Mouse (Mus musculus) ES-E14 (cell line): ENCODE results near the gene Ide. TPM values are rescaled to one million over a fixed set of nuclear protein-coding genes. Genes with fewer than 3 reads are reported as not detected.

Experiments used
- DNase-seq: peaks from one replicate; pipeline ENCODE4 v3.0.0-alpha.2; 2013; ENCODE audit warnings: low read depth, low spot score
- H3K27ac ChIP-seq: 2 replicates; pipeline ENCODE4 v1.5.1; 2012; ENCODE audit warnings: low read depth, mild to moderate bottlenecking, low read length, moderate library complexity, mixed read lengths; ENCODE audit not compliant: poor library complexity, insufficient read depth, severe bottlenecking
- H3K36me3 ChIP-seq: 2 replicates; pipeline ENCODE4 v1.6.1; 2012; ENCODE audit warnings: mild to moderate bottlenecking, low read length, moderate library complexity, mixed read lengths; ENCODE audit not compliant: control insufficient read depth, poor library complexity, insufficient read depth, severe bottlenecking
- H3K4me1 ChIP-seq, 2 experiments: fragments of 150-350 bp in 1 of 2; sonication (generic) in 1 of 2; 2 replicates each; pipeline ENCODE4 v1.6.1; 2012; ENCODE audit warnings: low read length in 2 of 2, mild to moderate bottlenecking in 1 of 2, mixed read lengths in 1 of 2; ENCODE audit not compliant: control insufficient read depth in 2 of 2, insufficient read depth in 2 of 2, poor library complexity in 1 of 2
- H3K4me3 ChIP-seq, 2 experiments: fragments of 150-350 bp in 1 of 2; sonication (generic) in 1 of 2; 2 replicates each; pipeline ENCODE4 v1.5.1; 2012; ENCODE audit warnings: low read length in 2 of 2, low read depth in 1 of 2, mild to moderate bottlenecking in 1 of 2, mixed read lengths in 1 of 2; ENCODE audit not compliant: insufficient read depth in 1 of 2, poor library complexity in 1 of 2, severe bottlenecking in 1 of 2
- H3K9ac ChIP-seq: 2 replicates; pipeline ENCODE4 v1.6.1; 2012; ENCODE audit warnings: low read depth, mild to moderate bottlenecking, low read length, mixed read lengths; ENCODE audit not compliant: poor library complexity, insufficient read depth, severe bottlenecking
- H3K9me3 ChIP-seq: fragments of 150-350 bp; sonication (generic); 2 replicates; pipeline ENCODE4 v1.6.1; 2012; ENCODE audit warnings: low read depth, mild to moderate bottlenecking, low read length; ENCODE audit not compliant: control insufficient read depth, insufficient read depth
- CHD2 ChIP-seq: IDR thresholded peaks from 2 replicates; pipeline ENCODE4 v1.6.1; 2014; ENCODE audit warnings: mild to moderate bottlenecking, low read depth, low read length, inconsistent platforms
- HCFC1 ChIP-seq: IDR thresholded peaks from 2 replicates; pipeline ENCODE4 v1.6.1; 2012; ENCODE audit warnings: low read length, inconsistent platforms, borderline replicate concordance; ENCODE audit not compliant: insufficient read depth
- MAFK ChIP-seq: IDR thresholded peaks from 2 replicates; pipeline ENCODE4 v1.6.1; 2014; ENCODE audit warnings: mild to moderate bottlenecking, low read depth, low read length, inconsistent platforms; ENCODE audit not compliant: insufficient read depth
- ZC3H11A ChIP-seq: IDR thresholded peaks from 2 replicates; pipeline ENCODE4 v1.6.1; 2012; ENCODE audit warnings: low read depth, mild to moderate bottlenecking, inconsistent platforms, low read length, borderline replicate concordance
- ZNF384 ChIP-seq: IDR thresholded peaks from 2 replicates; pipeline ENCODE4 v1.6.1; 2012; ENCODE audit warnings: low read depth, low read length, inconsistent platforms
- in situ Hi-C, 2 experiments: fragments of 600-800 bp; cut with MboI; formaldehyde crosslinking; loops; one replicate each; pipeline ENCODE4 v1.15.1; 2025; ENCODE audit warnings: low sequenced_read_pairs in 2 of 2, inconsistent platforms in 1 of 2; ENCODE audit not compliant: unreplicated experiment in 2 of 2
- total RNA-seq: library from RNA; depleted of rRNA; stranded (reverse); fragments of 300-350 nt; gene quantifications from 2 replicates; pipeline ENCODE4 v1.2.3, GENCODE M21; 2012

Gene Ide
- total RNA-seq, 1 experiment, result 44.8 TPM

GRCm38 (mm10) chr19:37375755-37376615 lies 38.3 kb upstream of the Ide start, which contains the start of gene Kif11:
TSS of gene Kif11 (plus strand) at chr19:37376403.
- Histone ChIP-seq H3K36me3 (no peaks in the 10 kb centered on the region; the same call in 1 of the 2 replicates), H3K4me1 (0 out of 4 replicates have a peak, but pooled peaks cover 2 to 4% of the 10 kb centered on the region in 2 experiments), H3K4me3 (peak within 1 kb of the TSS; percentile 95 to 99), H3K9me3 (no peaks in the 10 kb centered on the region), H3K9ac (peak within 1 kb of the TSS; percentile 98), H3K27ac (peak within 1 kb of the TSS; percentile 91)
- TF ChIP-seq HCFC1, result peak; percentile 83
- no peak for TF ChIP-seq MAFK
- peak; percentile 85 for DNase-seq
- in situ Hi-C loops, result no loop called here

GRCm38 (mm10) chr19:37374941-37375754 lies 37.5 kb upstream of the Ide start:
- peak; percentile 93 for TF ChIP-seq ZNF384
- TF ChIP-seq MAFK, result no peak
- TF ChIP-seq ZC3H11A, result no peak
- DNase-seq, result no peak
- no peaks in the 10 kb centered on the region; the same call in 1 of the 2 replicates for H3K36me3 ChIP-seq
- H3K9ac ChIP-seq, result peak overlapping the region; percentile 97
- in situ Hi-C loops, result no loop called here
- H3K9me3 ChIP-seq, result no peaks in the 10 kb centered on the region
- H3K4me1 ChIP-seq, result 0 out of 4 replicates have a peak, but pooled peaks cover 0 to 4% of the 10 kb centered on the region in 2 experiments
- H3K27ac ChIP-seq, result peak overlapping the region; percentile 82
- H3K4me3 ChIP-seq, result peak overlapping the region; percentile 95 to 99

- H3K4me3 ChIP-seq, result no peak overlapping the region
- H3K36me3 ChIP-seq, result no peaks in the 10 kb centered on the region
- DNase-seq, result no peak
- H3K9ac ChIP-seq, result no peak overlapping the region
- TF ChIP-seq HCFC1, result no peak
- H3K4me1 ChIP-seq, result no peaks in the 10 kb centered on the region
- no peaks in the 10 kb centered on the region for H3K9me3 ChIP-seq
- no peak overlapping the region for H3K27ac ChIP-seq
- in situ Hi-C loops, result no loop called here
Observed at GRCm38 (mm10) chr19:37370356-37370755, 32.7 kb upstream of the Ide start.

GRCm38 (mm10) chr19:37369921-37370320 lies 32.3 kb upstream of the Ide start:
- no peak overlapping the region for H3K9ac ChIP-seq
- no peaks in the 10 kb centered on the region for H3K4me1 ChIP-seq
- no peaks in the 10 kb centered on the region for H3K36me3 ChIP-seq
- DNase-seq, result no peak
- H3K9me3 ChIP-seq, result no peaks in the 10 kb centered on the region
- H3K27ac ChIP-seq, result no peak overlapping the region
- in situ Hi-C loops, result no loop called here
- no peak overlapping the region for H3K4me3 ChIP-seq
- TF ChIP-seq CHD2 (no peak), ZNF384 (no peak), MAFK (no peak), HCFC1 (no peak), ZC3H11A (no peak)
